Mouse (Mus musculus) lung, postnatal 0 days (tissue): ENCODE measurements at regions not wholly inside any gene's neighbourhood (a gene's known extent, or its start where the extent isn't known, plus 50 kb on each side); places are given as distances from the start of the nearest gene placed in this dataset.

ENCODE experiments used
- CTCF ChIP-seq: IDR thresholded peaks from 2 replicates; pipeline ENCODE4 v1.5.1; 2016; ENCODE audit warnings: antibody characterized with exemption, mild to moderate bottlenecking
- EP300 ChIP-seq: IDR thresholded peaks from 2 replicates; pipeline ENCODE4 v1.6.1; 2016; ENCODE audit warnings: antibody characterized with exemption, mild to moderate bottlenecking, control low read depth

GRCm38 (mm10) chr9:61851331-61851730, 63.0 kb downstream of the Rplp1 start:
- TF ChIP-seq CTCF (no peak), EP300 (no peak)
